Mouse (Mus musculus): ENCODE results near the gene F5.

DNA sequence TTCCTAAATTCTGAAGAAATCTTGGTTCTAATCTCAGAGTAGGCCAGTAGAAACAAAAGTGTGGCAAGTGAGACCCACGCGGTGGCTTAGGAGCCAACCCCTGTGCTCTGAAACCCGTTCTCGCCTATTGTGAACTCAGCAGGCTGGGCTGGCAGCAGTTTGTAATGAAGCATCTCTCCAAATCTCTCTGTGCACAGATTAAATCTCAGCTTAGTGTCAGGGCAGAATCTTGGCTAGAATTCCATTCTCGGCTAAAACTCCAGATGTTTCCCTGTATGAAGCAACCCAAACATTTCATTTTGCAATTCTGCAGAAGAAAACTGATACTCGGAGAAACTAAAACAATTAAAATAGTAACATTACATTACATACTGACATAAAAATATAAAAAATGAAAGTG, 63.9 kb downstream of the F5 start:
- TF ChIP-seq EP300 (IDR thresholded peaks at IDR 0.05; ENCODE audit: insufficient read depth, low read depth, low read length): no peak
- no peak for TF ChIP-seq POLR2A (IDR thresholded peaks at IDR 0.05; ENCODE audit: insufficient read depth, low read length)
- TF ChIP-seq CTCF (IDR thresholded peaks at IDR 0.05; ENCODE audit: low read depth, low read length): no peak

All from ES-Bruce4 (cell line).